Mouse (Mus musculus): ENCODE measurements at regions not wholly inside any gene's neighbourhood (a gene's known extent, or its start where the extent isn't known, plus 50 kb on each side); places are given as distances from the start of the nearest gene placed in this dataset.

- no peaks in the 10 kb centered on the region for H3K36me3 ChIP-seq (ENCODE audit: control insufficient read depth, insufficient read depth, low read length, poor library complexity, severe bottlenecking)
- in situ Hi-C loops (cut with MboI; ENCODE audit: low sequenced_read_pairs in 2 of 2, unreplicated experiment in 2 of 2): no loop called here
- H3K4me1 ChIP-seq (ENCODE audit: control insufficient read depth in 2 of 2, insufficient read depth in 2 of 2, low read length in 2 of 2, poor library complexity in 1 of 2): peaks cover 0 to 14% of the 10 kb centered on the region in 2 experiments; a peak in 3 of 4 replicates
- peak overlapping the region; percentile 63; the same call in 1 of the 2 replicates for H3K9ac ChIP-seq (ENCODE audit: insufficient read depth, low read depth, low read length, poor library complexity, severe bottlenecking)
- H3K9me3 ChIP-seq (ENCODE audit: control insufficient read depth, insufficient read depth, low read depth, low read length): no peaks in the 10 kb centered on the region
- H3K4me3 ChIP-seq (ENCODE audit: insufficient read depth in 1 of 2, low read depth in 1 of 2, low read length in 2 of 2, poor library complexity in 1 of 2, severe bottlenecking in 1 of 2): no peak overlapping the region
- TF ChIP-seq MAFK (IDR thresholded peaks at IDR 0.05; ENCODE audit: insufficient read depth, low read depth, low read length) (no peak), HCFC1 (IDR thresholded peaks at IDR 0.05; ENCODE audit: borderline replicate concordance, insufficient read depth, low read length) (no peak), ZNF384 (IDR thresholded peaks at IDR 0.05; ENCODE audit: low read depth, low read length) (no peak), ZC3H11A (IDR thresholded peaks at IDR 0.05; ENCODE audit: borderline replicate concordance, low read depth, low read length) (no peak), CHD2 (IDR thresholded peaks at IDR 0.05; ENCODE audit: low read depth, low read length) (no peak)
- H3K27ac ChIP-seq (ENCODE audit: insufficient read depth, low read depth, low read length, poor library complexity, severe bottlenecking): peak overlapping the region; percentile 14; the same call in 1 of the 2 replicates
- DNase-seq (ENCODE audit: low read depth, low spot score): no peak
These were observed 70.2 kb upstream of the Casz1 start for GRCm38 (mm10) chr4:148734061-148734460.

GRCm38 (mm10) chr4:148734547-148734946, 69.7 kb upstream of the Casz1 start:
- in situ Hi-C loops (cut with MboI; ENCODE audit: low sequenced_read_pairs in 2 of 2, unreplicated experiment in 2 of 2): no loop called here
- Histone ChIP-seq H3K27ac (ENCODE audit: insufficient read depth, low read depth, low read length, poor library complexity, severe bottlenecking) (peak overlapping the region; percentile 14; the same call in 1 of the 2 replicates), H3K9ac (ENCODE audit: insufficient read depth, low read depth, low read length, poor library complexity, severe bottlenecking) (peak overlapping the region; percentile 63; the same call in 1 of the 2 replicates), H3K36me3 (ENCODE audit: control insufficient read depth, insufficient read depth, low read length, poor library complexity, severe bottlenecking) (no peaks in the 10 kb centered on the region), H3K4me3 (ENCODE audit: insufficient read depth in 1 of 2, low read depth in 1 of 2, low read length in 2 of 2, poor library complexity in 1 of 2, severe bottlenecking in 1 of 2) (peak overlapping the region; percentile 7 to 12; a peak in 3 of 4 replicates), H3K9me3 (ENCODE audit: control insufficient read depth, insufficient read depth, low read depth, low read length) (no peaks in the 10 kb centered on the region), H3K4me1 (ENCODE audit: control insufficient read depth in 2 of 2, insufficient read depth in 2 of 2, low read length in 2 of 2, poor library complexity in 1 of 2) (peaks cover 0 to 16% of the 10 kb centered on the region in 2 experiments; a peak in 3 of 4 replicates)
- TF ChIP-seq MAFK (IDR thresholded peaks at IDR 0.05; ENCODE audit: insufficient read depth, low read depth, low read length): no peak
- no peak for TF ChIP-seq HCFC1 (IDR thresholded peaks at IDR 0.05; ENCODE audit: borderline replicate concordance, insufficient read depth, low read length)
- no peak for TF ChIP-seq CHD2 (IDR thresholded peaks at IDR 0.05; ENCODE audit: low read depth, low read length)
- no peak for TF ChIP-seq ZC3H11A (IDR thresholded peaks at IDR 0.05; ENCODE audit: borderline replicate concordance, low read depth, low read length)
- TF ChIP-seq ZNF384 (IDR thresholded peaks at IDR 0.05; ENCODE audit: low read depth, low read length): no peak
- no peak for DNase-seq (ENCODE audit: low read depth, low spot score)

- Histone ChIP-seq H3K4me3 (ENCODE audit: insufficient read depth in 1 of 2, low read depth in 1 of 2, low read length in 2 of 2, poor library complexity in 1 of 2, severe bottlenecking in 1 of 2) (no peak overlapping the region), H3K4me1 (ENCODE audit: control insufficient read depth in 2 of 2, insufficient read depth in 2 of 2, low read length in 2 of 2, poor library complexity in 1 of 2) (peaks cover 4 to 31% of the 10 kb centered on the region in 2 experiments; a peak in 3 of 4 replicates), H3K36me3 (ENCODE audit: control insufficient read depth, insufficient read depth, low read length, poor library complexity, severe bottlenecking) (no peaks in the 10 kb centered on the region), H3K27ac (ENCODE audit: insufficient read depth, low read depth, low read length, poor library complexity, severe bottlenecking) (peak overlapping the region; percentile 88), H3K9ac (ENCODE audit: insufficient read depth, low read depth, low read length, poor library complexity, severe bottlenecking) (peak overlapping the region; percentile 37; the same call in 1 of the 2 replicates), H3K9me3 (ENCODE audit: control insufficient read depth, insufficient read depth, low read depth, low read length) (no peaks in the 10 kb centered on the region)
- TF ChIP-seq ZNF384 (IDR thresholded peaks at IDR 0.05; ENCODE audit: low read depth, low read length) (no peak), MAFK (IDR thresholded peaks at IDR 0.05; ENCODE audit: insufficient read depth, low read depth, low read length) (no peak), CHD2 (IDR thresholded peaks at IDR 0.05; ENCODE audit: low read depth, low read length) (no peak), HCFC1 (IDR thresholded peaks at IDR 0.05; ENCODE audit: borderline replicate concordance, insufficient read depth, low read length) (no peak), ZC3H11A (IDR thresholded peaks at IDR 0.05; ENCODE audit: borderline replicate concordance, low read depth, low read length) (no peak)
- peak; percentile 81 for DNase-seq (ENCODE audit: low read depth, low spot score)
- in situ Hi-C loops (cut with MboI; ENCODE audit: low sequenced_read_pairs in 2 of 2, unreplicated experiment in 2 of 2): no loop called here
These were observed 65.4 kb upstream of the Casz1 start for GRCm38 (mm10) chr4:148738601-148739530.

GRCm38 (mm10) chr4:148742549-148743413, 61.4 kb upstream of the Casz1 start:
- no peaks in the 10 kb centered on the region for H3K9me3 ChIP-seq (ENCODE audit: control insufficient read depth, insufficient read depth, low read depth, low read length)
- DNase-seq (ENCODE audit: low read depth, low spot score): no peak
- TF ChIP-seq ZC3H11A (IDR thresholded peaks at IDR 0.05; ENCODE audit: borderline replicate concordance, low read depth, low read length) (0 out of 2 replicates have a peak, but pooled peaks have one; percentile 19), ZNF384 (IDR thresholded peaks at IDR 0.05; ENCODE audit: low read depth, low read length) (no peak), HCFC1 (IDR thresholded peaks at IDR 0.05; ENCODE audit: borderline replicate concordance, insufficient read depth, low read length) (no peak), CHD2 (IDR thresholded peaks at IDR 0.05; ENCODE audit: low read depth, low read length) (no peak)
- H3K9ac ChIP-seq (ENCODE audit: insufficient read depth, low read depth, low read length, poor library complexity, severe bottlenecking): peak overlapping the region; percentile 79
- H3K4me3 ChIP-seq (ENCODE audit: insufficient read depth in 1 of 2, low read depth in 1 of 2, low read length in 2 of 2, poor library complexity in 1 of 2, severe bottlenecking in 1 of 2): peak overlapping the region; percentile 52 to 69
- peak overlapping the region; percentile 61; the same call in 1 of the 2 replicates for H3K27ac ChIP-seq (ENCODE audit: insufficient read depth, low read depth, low read length, poor library complexity, severe bottlenecking)
- peaks cover 9 to 24% of the 10 kb centered on the region in 2 experiments for H3K4me1 ChIP-seq (ENCODE audit: control insufficient read depth in 2 of 2, insufficient read depth in 2 of 2, low read length in 2 of 2, poor library complexity in 1 of 2)
- in situ Hi-C loops (cut with MboI; ENCODE audit: low sequenced_read_pairs in 2 of 2, unreplicated experiment in 2 of 2): no loop called here
- H3K36me3 ChIP-seq (ENCODE audit: control insufficient read depth, insufficient read depth, low read length, poor library complexity, severe bottlenecking): no peaks in the 10 kb centered on the region

Data from ES-E14 (cell line).